Mouse (Mus musculus) testis, adult 2 months (tissue): Measurements from ENCODE around the gene Washc1.

Experiments used
- CTCF ChIP-seq: fragments of 200-500 bp; IDR thresholded peaks from 2 replicates; pipeline ENCODE4 v1.5.1; 2012; ENCODE audit warnings: low read depth, mild to moderate bottlenecking, inconsistent platforms, low read length, moderate library complexity; ENCODE audit not compliant: control insufficient read depth, insufficient read depth, insufficient replicate concordance
- POLR2A ChIP-seq: fragments of 200-500 bp; IDR thresholded peaks from 2 replicates; pipeline ENCODE4 v1.6.1; 2012; ENCODE audit warnings: low read depth, mild to moderate bottlenecking, inconsistent platforms, low read length, moderate library complexity; ENCODE audit not compliant: control insufficient read depth

DNA sequence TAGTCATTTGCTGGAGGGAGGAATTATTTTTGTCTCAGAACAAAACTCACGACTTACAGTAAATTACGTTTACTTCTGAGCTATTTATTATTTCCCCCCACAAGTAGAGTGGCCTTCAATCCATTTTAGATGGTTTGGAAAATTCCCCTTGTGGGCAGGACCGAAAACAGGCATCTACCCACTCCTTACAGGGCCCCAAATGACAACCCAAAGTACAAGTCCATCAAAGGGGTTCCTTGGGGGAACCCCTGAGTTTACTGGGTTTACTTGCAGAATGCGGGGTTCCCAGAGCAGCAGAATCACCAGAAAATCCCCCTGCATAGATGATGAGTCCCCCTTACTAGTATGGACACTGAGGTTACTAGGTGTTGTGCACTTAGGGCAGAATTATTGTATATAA, 821 bp downstream of the Washc1 start:
- TF ChIP-seq CTCF (no peak), POLR2A (no peak)
